Mouse (Mus musculus) adrenal gland, adult 2 months (tissue): ENCODE measurements at regions not wholly inside any gene's neighbourhood (a gene's known extent, or its start where the extent isn't known, plus 50 kb on each side); places are given as distances from the start of the nearest gene placed in this dataset.

Experiments
- DNase-seq: peaks from one replicate; pipeline ENCODE4 v3.0.0; 2021

DNA sequence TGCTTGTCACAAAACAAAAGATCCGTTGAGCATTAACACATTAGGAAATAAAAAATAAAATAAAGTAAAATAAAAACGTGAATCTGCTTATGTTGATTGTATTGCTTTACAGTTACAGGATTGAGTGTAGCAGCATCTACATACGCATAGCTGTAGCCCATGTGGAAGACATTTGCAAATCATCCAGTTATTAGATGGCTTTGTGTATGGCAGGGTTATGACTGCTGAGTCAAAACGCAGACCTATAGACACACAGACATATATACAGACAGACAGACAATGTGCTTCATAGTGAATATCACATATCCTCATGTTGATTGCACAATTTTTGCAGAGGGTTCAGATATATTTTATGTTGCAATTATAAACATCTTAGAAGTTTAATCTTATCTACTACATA is 64.5 kb downstream of the Gm11146 start:
- no peak for DNase-seq

DNA sequence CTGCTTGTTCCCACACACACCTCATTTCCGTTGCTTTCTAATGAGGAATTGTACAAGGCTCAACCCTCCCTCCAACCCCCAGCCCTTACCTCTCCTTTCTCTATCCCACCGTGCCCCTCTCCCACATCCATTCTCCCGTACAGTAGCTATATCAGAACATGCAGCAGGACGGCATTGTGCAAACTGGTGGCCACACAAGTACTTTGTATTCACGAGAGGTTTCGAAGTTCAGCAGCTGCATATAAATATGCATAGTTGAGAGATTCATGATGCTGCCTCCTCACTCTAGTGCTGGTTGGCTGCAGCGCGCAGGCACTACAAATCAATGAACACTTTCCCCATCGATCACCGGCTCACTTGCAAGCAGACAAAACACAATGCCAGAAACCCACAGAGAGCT is 65.1 kb downstream of the Gm11146 start:
- DNase-seq = no peak

DNA sequence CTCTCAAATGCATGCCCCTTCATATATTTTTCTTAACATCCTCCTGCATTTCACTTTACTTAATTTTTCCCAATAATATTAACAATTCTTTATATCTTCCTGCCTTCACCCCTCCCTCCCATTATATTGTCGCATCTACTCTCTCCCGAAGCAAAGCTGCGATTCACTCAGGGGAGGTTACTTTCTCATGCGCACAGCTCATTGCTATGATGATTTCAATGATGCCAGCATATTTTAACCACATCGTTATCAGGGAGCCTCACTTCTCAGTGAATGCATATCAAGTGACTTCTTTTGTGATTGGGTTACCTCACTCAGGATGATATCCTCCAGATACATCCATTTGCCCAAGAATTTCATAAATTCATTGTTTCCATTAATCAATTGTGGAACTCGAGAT is 65.6 kb downstream of the Gm11146 start:
- no peak for DNase-seq

DNA sequence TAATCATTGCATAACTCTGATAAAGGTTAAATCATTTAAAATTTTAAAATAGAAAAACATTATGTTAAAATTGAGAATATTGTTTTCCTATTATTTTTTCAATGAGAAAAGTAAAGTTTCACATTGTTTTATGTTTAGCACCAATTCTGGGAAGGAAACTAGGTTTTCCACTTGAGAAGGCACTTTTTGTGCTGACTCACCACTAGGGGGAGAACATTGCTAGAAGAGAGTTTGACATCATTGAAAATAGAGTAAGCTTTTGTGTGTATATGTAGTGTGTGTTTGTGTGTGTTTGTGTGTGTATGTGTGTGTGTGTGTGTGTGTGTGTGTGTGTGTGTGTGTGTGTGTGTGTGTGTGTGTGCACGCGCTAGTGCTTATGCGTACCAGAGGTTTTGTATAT is 66.9 kb downstream of the Gm11146 start:
- no peak for DNase-seq

DNA sequence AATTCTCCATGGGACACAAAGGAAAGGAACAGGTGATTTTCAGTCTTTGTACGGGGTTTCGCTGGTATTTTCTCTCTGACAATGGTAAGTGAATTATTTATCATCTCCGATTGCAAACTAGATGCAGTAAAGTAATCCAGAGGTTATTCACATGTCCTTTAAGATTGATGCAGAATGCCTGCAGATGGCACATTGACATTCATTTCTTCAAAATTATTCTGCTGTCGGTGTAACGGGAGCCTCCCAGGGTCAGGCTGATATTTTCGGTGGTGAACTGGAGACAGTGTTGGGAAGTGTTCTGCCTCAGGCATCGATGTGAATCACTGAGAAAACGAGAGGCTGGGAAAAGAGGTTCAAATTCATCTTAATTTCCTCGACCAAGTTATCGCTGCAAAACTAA is 70.3 kb downstream of the Gm11146 start:
- no peak for DNase-seq

DNA sequence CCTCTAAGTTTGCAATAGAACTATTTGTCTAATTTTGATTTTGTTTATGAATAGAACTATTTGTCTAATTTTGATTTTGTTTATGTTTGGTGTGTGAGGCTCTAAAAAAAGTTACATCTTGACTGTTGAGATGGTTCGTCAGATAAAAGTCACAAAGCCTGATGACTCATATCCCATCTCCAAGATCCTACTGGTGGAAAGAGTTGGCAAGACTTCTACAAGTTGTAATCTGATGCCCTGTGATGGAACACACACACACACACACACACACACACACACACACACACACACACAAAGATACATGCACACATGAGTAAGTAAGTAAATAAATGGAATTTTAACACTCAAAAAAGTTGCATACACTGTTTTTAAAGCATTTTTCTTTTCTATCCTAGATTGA is 73.9 kb downstream of the Gm11146 start:
- no peak for DNase-seq

DNA sequence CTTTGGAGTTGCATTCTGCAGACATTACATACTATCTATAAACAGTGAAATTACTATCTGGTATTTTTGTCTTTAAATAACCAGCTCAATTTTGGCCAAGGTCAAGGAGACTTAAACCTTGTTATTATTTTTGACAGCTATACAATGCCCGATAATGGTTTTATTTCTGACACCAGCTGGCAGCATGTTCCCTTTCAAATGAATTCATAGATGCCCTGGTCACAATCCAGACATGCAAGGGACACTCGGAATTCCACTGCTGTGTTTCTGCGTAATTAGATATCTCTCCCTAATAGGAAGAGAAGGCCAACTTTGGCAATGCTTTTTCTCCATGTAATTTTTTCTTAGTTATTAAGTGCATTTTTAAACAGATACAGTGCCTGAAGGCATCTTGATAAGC is 87.3 kb downstream of the Gm11146 start:
- DNase-seq = no peak

DNA sequence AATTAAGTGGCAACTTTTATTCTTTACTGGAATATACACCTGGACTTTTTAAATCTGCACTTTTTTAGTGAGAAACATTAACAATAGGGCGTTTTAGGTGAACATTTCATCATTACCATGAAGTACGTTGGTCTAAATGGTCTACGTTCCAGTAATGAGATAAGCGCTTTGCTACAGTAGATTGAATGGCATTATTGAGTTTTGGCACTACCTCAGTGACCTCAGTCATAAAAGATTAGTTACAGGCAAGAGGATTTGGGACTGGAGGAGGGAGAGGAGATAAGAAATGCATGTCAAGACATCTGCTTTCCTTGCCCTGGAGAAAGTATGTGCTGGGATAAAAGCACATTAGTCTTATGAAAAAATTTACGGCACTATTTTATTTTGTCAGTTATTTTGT is 98.3 kb downstream of the Gm11146 start:
- no peak for DNase-seq

DNA sequence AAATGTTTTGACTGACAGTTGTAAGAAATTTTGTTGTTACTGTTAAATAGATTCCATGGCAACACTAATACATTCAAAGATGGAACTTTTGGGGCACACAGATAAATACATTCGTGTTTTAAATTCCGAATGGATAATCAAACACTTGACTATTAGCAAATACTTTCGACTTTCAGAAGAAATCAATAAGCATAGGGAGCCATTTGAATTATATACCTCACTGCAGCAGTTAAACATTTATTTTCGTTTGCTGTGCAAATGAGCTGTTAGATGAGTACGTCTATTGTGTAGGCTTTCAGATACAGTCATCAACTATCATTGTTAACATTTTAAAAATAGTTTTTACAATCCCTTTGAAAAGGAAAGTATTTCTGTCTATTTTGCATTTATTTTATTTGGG is 99.0 kb downstream of the Gm11146 start:
- DNase-seq = no peak

DNA sequence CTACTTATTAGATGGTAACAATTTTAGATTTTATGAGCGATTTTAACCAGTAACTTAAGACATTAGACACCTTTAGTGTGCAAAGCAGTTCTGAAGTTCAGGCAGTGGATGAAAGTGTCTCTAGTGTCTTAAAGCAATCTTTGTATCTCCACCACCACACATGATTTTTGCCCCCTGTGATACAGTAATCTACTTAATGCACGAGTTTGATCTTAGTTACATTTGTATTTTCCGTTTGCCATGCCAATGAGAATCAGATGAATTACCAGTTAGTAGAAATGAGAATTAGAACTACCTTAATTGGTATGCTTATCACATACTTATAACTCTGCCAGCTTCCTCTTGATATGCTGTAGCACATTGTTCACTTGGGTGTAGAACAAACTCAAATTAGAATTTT is 99.9 kb downstream of the Gm11146 start:
- DNase-seq = no peak

DNA sequence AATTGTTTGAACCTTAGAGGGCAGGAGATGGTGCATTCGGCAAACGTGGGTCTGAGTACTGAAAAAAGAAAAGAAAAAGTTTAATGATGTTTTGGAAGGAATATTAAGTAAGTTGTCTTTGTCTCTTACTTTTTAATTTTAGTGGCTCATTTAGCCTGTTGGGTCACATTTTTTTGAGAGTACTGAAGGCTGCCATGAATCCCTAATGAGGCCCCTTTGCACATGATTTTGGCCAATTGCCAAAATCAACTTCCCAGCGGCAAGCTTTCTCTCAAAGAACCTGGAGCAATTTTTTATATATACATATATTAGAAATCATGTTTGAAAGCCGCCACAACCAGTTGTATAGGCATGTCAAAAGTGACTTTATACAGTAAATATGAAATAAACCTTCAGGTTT is 100.9 kb downstream of the Gm11146 start:
- peak; percentile 22 for DNase-seq

DNA sequence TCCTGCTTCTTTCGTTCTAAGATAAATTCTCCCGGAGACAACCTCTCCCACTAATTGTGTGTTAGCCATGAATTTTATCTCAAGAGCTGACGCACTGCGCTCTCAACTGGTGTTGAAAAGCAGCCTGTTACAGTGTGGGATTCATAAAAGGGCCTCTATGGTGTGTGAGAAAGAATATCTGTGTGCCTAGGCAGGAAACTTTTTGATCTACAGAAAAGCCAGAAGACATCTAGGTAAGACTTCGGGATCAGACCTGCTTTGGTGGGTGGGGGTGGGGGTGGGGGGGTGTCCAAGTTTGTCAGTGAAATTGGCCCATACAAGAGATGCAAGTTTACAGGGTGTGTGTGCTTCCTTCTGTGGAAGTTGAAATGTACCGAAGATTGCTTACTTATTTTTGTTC is 101.5 kb downstream of the Gm11146 start:
- DNase-seq = peak; percentile 59

DNA sequence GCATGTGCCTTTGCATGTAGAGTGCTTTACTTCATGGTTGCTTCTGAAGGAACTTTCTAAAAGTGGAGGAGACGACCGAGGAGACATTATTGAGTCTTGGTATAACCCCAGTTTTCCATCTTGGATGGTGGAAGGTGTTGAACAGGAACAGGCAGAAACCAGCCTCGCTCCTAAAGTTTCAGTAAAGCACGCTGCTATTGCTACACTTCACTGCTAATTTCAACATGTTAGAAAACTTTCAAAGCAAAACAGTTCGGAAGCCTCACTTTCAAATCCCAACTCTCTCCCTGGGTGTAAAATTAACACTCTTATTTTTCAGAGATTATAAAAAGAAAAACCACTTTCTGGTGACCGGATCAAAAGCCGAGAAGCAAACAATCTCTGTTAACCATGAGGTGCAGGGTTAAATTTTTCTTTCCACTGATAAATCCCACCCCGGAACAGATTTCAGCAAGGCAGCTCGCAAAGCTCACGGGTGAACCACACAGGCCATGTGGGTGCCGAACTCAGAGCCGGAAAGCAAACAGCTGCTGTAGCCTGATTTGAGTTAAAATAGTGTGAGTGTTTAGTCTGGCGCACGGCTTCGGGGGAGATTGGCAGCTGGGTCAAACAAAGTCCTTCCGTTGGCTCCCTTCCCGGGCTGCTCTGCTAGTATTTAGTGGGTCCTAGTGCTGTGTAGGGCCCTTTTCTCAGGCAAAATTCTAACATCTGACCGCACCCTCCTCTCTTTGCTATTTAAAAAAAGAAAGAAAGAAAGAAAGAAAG is 102.2 kb downstream of the Gm11146 start:
- DNase-seq = peak; percentile 87

DNA sequence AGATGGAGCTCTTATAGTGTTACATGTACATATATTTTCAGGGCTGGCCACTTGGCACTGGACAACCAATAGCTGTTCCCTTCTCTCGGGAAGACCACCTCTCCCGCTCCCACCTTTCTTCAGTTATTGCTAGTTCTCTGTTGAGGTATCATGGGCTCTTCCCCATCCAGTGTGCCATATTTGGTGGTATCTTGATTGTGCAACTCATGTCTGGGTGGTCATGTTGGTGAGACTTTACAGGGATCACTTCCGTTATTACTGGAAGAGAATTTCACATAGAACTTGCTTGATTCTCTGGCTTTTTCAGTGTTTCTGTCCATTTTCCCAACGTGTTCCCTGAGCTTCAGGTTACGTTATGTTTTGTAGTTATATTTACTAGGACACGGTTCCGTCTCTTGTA is 106.6 kb downstream of the Gm11146 start:
- DNase-seq = no peak

DNA sequence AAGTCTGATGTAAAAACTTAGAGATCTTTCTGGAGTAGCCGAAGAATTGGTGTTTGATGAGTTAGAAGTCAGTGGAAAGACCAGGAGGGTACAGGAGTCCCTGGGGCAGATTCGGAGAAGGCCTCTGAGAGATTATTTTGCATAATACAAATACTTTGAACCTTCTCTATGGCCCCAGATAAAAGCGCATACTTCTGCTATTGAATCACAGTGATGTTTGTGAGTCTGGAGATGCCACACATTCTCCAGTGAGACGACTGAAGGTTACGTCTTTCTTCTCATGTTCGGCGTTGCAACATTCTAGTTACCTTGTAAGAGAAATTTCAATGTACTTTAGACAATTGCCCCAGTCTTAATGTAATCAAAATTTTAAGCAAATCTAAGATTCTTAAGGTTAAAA is 107.9 kb downstream of the Gm11146 start:
- no peak for DNase-seq

DNA sequence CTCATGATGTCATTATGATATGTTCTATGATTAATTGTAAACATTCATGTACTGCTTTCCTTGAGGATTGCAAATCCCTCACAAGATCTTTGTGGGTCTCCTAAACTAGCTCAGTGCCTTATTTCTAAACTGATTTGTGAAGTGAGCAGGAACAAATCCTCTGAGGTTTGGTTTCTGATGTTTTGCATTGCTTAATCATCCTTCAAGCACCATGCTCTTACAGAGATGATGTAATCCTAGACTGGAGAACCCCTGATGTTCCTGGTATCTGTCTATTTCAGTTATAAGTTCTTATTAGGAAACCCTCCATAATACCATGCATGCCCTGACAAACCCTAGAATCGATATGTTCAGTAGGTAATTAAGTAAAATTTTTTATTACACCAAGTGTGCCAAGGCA is 113.7 kb downstream of the Gm11146 start:
- no peak for DNase-seq

DNA sequence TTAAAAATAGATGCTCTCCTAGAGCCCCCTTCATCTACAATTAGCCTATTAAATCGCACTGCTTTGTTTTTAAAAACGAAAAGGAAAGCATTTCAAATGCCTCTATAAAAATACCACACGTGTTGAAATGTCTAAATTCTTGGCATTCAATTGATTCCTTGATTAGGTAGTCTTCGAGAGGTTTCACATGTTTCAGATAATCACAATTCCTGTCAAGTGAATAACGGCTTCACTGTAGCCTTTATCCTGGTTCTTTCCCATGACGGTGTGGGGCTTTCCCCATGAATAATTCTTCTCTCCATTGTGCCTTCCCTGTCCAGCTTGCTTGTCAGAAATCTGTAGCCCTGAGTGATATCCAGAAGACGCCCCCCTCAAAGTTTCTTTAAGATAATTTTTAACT is 122.1 kb downstream of the Gm11146 start:
- no peak for DNase-seq

DNA sequence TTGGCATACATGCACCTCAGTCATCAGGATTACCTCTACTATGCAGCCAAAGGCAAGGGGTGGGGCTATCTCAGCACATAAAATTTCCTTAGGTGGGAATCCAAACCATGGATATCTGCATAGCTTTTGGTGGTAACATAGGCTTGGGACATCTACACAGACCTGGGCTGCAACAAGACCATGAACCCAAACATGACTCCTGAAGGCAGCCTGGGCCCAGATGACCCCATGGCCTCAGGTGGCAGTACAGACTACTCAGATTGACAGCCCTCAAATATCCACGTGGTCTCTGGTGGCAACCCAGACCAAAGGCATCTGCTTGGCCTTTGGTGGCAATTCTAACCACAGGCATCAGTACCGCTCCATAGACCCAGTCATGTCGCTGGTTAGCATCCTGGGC is 130.0 kb downstream of the Gm11146 start:
- DNase-seq = no peak

DNA sequence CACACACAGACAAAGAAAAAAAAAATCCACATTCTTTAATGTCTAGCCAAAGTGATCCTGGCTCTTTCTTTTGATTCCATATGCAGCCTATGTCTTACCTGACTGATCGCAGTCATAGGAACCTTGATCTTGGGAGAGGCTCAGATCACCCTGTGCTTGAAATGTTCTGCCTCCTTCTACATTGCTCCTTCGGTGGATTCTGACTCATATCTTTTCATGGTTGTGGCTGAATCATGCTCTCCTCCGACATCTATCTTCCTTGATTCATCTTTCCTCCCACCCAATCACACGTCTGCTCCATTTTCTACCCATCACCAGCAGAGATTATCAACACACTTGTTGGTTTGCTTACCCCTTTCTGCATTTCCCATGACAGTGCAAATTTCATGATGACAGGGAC is 132.0 kb downstream of the Gm11146 start:
- peak; percentile 17 for DNase-seq

DNA sequence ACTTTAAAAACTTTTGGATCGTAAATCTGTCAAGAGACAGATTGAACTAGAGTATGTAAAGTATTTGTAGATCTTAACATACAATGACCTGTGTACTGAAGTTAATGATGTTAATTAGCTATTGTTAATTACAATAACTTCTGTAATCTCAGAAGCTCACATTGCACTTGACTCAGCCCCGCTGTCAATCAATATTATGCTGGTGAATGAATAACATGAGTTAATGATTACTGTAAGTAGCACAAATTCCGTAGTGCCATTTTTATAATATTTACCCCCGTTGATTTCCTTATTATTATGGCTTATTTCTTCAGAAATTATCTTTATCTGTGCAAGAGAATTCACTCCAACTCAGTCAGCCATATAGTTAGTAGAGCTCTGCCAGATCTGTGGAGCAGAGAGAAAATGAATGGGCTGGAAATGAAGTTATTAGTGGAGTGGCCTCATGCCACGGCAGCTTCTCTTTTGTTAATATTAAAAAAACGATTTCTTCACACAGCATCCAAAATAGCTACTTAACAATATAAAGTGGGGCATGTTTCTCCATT is 132.5 kb downstream of the Gm11146 start:
- DNase-seq = no peak

DNA sequence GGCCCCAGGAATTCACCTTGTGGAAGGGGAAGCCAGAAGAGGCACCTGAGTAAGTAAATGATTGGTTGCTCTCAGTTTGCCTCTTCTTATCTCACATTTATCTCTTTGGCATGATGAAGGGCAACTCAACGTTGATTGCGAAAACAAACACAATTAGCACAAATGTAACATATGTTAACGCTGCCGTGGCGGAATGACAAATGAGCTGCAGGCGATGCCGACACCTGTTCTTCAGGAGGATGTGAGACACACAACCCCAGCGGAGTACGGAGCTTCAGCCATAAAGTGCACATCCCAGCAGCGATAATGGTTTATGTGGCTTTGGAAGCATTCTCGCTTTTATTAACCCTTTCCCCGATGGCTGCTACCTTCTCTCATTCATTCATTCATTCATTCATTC is 134.7 kb downstream of the Gm11146 start:
- DNase-seq = no peak

DNA sequence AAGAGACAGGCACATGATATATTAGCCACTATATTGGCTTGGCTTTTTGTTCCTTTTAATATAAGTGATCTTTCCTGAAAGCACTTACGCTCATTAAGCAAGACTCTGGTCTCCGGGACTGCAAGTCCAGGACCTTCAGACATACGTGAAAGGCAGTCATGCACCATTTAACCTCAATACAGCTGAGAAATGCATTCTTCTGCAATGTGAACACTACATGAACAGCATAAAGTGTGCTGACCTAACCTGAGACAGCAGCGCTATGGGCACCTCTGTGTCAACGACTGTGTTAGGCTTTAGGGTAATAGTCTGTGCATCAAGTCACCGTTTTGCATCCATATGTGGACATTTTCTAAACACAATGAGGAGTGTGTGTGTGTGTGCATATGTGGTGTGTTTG is 137.3 kb downstream of the Gm11146 start:
- no peak for DNase-seq

DNA sequence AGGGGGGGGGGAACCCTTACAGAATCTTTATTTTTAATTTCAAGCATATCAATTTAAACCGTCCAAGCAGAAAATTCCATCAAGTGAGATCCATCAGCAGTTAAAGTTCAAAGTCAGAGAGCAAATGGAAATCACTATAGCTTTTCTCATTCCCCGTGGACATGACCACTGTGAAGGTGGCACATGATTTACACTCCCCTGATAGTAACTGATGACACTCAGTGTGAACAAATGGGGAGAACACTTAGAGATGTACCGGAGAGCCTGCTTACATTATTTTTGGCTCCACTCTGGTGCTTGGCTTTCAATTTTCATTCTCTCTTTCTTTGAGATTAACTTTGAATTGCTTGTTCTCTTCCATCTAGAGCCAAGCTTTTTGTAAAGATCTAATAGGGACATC is 140.0 kb downstream of the Gm11146 start:
- DNase-seq = no peak

DNA sequence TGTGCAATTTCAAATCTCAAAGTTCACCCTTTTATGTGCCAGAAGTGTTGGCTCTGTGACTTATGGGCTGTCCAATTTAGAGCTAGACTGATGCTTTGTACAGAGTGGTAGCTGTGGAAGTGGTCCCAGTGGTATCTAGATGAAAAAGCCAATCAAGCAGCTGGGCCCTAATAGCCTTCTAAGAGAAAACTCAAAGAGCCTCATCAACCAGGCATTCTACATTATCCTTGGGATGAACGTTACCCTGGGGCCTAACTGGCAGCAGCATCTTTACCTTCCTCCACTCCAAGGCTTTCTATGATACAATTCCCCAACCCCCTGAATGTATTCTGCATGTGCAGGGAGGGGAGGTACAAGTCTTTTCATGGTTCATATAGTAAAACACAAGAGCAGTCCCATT is 140.4 kb downstream of the Gm11146 start:
- DNase-seq = no peak

DNA sequence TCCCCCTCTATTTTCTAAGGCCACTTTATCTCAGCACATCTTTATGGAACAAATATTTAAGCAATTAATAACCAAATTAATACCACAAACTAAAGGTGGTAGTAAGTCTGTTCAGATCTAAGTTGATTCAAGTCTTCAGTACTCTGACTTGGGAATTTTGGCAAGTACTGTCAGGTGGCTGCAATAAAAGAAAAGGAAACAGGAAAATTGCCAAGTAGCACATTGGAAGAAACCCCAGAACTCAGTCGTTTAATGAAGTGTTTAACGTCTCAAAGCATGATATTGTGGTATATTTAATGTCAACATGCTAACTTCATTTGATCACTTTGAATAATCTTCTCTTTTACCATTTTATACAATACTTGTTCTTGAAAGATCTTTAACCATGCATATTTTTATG is 142.2 kb downstream of the Gm11146 start:
- DNase-seq = no peak
